Mouse (Mus musculus): ENCODE data around the gene Kif17.

DNA sequence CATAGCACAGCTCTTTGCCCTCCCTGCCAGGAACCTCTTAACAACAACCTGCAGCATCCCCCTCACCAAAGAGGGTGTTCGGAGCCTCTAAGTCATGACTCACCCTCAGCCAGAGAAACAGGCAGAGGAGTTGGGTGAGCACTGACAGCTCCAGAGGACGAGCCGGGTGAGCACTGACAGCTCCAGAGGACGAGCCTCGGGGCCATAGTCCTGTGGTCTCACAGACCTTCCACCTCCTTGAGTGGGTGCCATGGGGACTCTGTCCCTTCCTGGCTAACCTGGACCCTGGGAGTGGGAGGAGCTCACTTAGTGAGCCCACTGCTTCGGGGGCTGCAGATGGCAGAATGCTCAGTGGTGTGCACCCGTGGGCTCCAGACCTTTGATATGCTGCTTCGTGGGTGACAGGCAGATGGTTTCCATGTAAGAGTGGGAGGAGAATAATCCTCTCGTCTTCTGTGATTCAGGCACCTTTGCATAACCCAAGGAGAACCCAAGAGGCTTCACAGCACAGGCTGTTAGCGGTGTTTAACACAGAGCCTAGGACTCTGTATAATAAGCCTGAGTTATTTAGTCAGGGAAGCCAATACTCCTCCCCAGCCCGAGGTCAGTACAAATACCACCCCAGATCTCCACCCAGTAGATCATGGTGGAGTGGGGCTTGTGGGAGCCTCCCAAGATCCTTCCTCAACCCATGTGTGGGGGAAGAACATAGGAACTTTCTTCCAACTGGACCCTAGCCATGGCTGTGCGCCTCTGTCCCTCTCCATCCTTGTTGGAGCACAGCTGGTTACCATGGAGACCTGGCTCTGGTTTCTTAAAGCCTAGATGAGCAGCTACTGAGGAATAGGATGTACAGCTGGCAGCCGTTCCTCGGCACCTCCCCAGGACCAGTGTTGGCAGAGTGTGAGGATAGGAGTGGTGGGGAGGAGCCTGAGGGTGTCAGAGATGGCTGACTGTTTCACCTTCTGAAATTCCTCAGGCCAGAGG, 22.1 kb downstream of the Kif17 start:
- no peak for TF ChIP-seq POLR2A (IDR thresholded peaks at IDR 0.05; ENCODE audit: borderline replicate concordance, control insufficient read depth, low read depth, low read length)
- no peak for TF ChIP-seq CTCF (IDR thresholded peaks at IDR 0.05; ENCODE audit: control insufficient read depth, insufficient read depth, low read length)
